Mouse (Mus musculus): ENCODE measurements around the gene Timm13.

- no peak for TF ChIP-seq EP300 (IDR thresholded peaks at IDR 0.05; ENCODE audit: insufficient read depth, low read depth, low read length)
- TF ChIP-seq CTCF (IDR thresholded peaks at IDR 0.05; ENCODE audit: low read depth, low read length): no peak
Observed at GRCm38 (mm10) chr10:80933421-80933979, 32.7 kb upstream of the Timm13 start.

Measured in ES-Bruce4 (cell line).